Mouse (Mus musculus) ovary, adult 18-20 months (tissue): ENCODE data around the gene Gm3285.

Experiments used
- DNase-seq: peaks from one replicate; pipeline ENCODE4 v3.0.0; 2022; ENCODE audit warnings: low spot score, mixed read lengths

The Gm3285 gene

GRCm38 (mm10) chr10:77900903-77901818, 39.4 kb downstream of the Gm3285 start:
- DNase-seq, result no peak

DNA sequence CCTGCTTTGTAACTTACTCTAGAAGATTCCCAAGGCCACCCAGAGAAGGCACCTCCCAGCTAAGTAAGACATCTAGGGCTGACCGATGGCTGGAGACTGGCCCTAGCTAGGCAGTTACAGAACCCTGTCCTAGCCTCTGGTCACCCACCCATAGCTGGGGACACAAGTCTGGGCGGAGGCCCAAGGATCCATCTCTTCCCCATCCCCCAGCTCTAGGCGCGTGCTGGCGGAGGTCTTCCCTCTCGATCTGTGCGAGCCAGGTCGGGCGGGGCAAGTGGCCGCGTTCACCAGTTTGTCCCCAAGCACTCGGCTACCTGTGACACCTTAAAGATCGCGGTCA, 40.1 kb downstream of the Gm3285 start:
- DNase-seq, result no peak

DNA sequence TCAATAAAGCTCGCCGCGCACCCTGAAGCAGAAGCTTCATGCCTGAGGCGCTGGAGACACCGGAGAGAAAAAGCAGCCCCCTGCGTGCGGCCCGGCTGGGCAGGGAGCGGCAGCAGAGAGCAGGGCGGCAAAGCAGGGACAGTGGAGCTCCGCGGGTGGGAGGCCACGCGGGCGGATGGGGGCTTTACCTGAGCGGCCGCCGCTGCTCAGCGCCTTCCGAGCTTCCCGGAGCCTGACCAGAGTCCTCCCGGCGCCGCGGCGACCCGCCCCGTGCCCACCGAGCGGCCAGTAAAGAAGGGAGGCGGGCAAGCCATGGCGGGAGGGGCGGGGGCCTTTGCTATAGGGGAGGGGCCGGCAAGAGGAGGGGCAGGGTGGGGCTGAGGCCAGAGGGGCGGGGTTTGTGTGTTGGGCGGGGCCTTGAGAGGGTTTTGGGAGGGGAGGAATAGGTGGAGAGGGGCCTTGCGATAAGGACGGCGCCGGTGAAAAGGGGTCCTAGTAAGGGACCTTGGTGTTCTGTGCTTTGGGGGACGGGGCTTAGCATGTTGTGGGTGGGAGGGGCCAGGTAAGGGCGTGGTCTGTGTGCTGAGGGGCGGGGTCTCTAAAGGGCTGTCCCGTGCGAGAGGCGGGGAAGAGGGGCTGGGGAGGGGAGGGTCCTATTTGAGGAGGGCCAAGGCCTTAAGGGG, 40.6 kb downstream of the Gm3285 start, which contains the start of gene Lrrc3:
TSS of gene Lrrc3 (minus strand) at position 326 of the 683 bp plus-strand sequence.
- DNase-seq, result peak; percentile 46

DNA sequence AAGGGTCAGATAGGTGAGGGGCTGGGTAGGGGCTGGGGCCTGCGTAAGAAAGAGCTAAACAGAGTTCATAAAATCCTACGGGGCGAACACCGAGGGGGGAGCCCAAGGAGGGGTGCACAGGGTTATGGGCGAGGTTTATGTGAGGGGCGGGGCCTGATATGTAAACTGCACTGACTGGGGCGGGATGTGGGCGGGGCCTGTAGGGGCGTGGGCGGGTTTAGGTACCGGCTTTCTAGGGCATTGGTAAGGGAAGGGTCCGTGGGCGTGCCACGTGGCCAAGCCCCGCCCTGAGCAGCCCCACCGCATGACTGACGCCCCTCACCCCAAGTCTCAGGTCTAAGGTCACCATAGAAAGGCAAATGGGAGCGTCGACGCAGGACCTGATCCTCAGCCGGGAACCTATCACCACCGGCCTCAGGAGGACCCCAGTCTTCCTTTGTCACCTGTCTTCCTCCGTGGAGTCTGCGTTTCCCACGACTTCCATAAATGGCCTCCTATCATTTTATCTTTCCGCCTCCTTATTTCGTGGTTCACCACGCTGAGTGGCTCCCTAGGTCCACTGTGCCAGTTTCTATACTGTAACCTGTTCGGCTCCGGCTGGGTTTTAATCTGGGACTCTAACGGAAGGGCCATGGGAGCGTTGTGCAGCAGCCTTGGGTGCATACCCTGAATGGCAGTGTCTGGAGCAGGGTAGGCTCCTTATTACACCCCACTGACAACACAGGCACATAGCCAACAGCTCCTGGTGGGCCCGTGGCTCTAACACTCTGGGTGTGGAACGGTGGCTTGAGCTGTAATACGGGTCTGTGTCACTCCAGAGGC, 41.3 kb downstream of the Gm3285 start:
- no peak for DNase-seq
